In genomic region chr9:95771671-95772070, GRCm38 (mm10) we compare ENCODE assay signal across 15 mouse cellular contexts.
"Had no signal": no experiment of that assay in that cellular context is flagged by ENCODE, and none has a peak within 500 bp of the region (broad histone marks: within the 10 kb centered on the region; RNA-seq: fewer than 3 reads in every experiment).

No protein-coding gene starts in this region.

- DNase-seq: forebrain, postnatal 0 days; gastrocnemius, postnatal 14 days; gastrocnemius, postnatal 36 days; heart, adult 2 months; heart, postnatal 14 days; heart, postnatal 36 days; kidney, adult 11 months; kidney, adult 2 months; kidney, adult 9 months; kidney, postnatal 14 days; kidney, postnatal 36 days; left cerebral cortex, postnatal 4 days had no signal

- ATAC-seq: forebrain, postnatal 0 days; hindbrain, postnatal 0 days; intestine, embryonic 16.5 days; liver, embryonic 12.5 days had no signal
